Mouse (Mus musculus): ENCODE data around the gene Tha1. TPM values are rescaled to one million over a fixed set of nuclear protein-coding genes. Genes with fewer than 3 reads are reported as not detected.

Gene Tha1
- total and polyA plus RNA-seq, 3 experiments = 9.2 to 14.6 (median 9.3) TPM

DNA sequence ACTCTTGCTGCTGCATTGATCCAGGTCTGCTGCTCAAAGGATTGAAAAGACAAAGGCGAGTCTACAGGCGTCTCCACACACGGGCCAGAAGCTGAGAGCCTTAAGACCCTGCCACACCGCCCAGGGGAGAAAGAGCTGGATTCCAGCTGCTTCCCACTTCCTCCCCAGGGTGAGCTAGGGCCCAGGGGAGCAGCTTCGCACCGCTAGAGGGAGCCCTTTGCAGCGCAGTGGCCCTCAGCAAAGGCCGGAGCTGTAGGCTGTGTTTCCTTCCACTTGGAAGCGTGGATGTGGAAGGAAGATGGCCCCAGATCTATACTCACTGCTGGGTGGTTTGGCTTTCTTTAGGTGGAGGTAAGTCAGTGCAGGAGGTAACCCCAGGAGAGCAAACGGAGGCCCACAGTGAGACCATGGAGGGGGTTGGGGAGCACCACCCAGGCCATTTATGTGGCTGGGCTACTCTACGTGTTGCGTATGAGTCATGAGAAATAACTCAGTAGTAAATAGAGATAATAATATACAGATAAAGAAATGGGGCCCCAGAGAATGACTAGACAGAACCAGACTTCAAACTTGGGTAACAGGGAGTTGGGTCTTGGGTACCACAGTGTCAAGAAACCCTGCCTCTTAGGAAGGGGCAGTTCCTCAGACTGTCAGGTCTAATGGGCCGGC, 39.5 kb upstream of the Tha1 start:
- Histone ChIP-seq H3K36me3 (ENCODE audit: control insufficient read depth, insufficient read depth, low read length) (no peaks in the 10 kb centered on the region), H3K9ac (ENCODE audit: low read depth, low read length) (no peak overlapping the region), H3K4me1 (ENCODE audit: control insufficient read depth, insufficient read depth, low read length) (no peaks in the 10 kb centered on the region), H3K79me2 (replicated peaks; ENCODE audit: control insufficient read depth, insufficient read depth, low read length) (no peaks in the 10 kb centered on the region), H3K27ac (no peak overlapping the region), H3K27me3 (ENCODE audit: control insufficient read depth, insufficient read depth, low read length) (no peaks in the 10 kb centered on the region), H3K4me3 (no peak overlapping the region)
- peak; percentile 93 for TF ChIP-seq EP300 (IDR thresholded peaks at IDR 0.05; ENCODE audit: insufficient read depth, low read depth, low read length)
- TF ChIP-seq POLR2A (IDR thresholded peaks at IDR 0.05; ENCODE audit: insufficient read depth, low read depth, low read length) = no peak
- TF ChIP-seq CTCF (IDR thresholded peaks at IDR 0.05) = peak; percentile 96
- DNase-seq = peak; percentile 85 to 89
- intact Hi-C loops (cut with DNase I) = loop anchor here (1.0 to 2.0 kb wide), 3 partner anchors 42 to 108 kb away; partner anchors contain the start of gene Socs3
- 29% methylated on average over 13 of the region's 13 CpGs for WGBS

DNA sequence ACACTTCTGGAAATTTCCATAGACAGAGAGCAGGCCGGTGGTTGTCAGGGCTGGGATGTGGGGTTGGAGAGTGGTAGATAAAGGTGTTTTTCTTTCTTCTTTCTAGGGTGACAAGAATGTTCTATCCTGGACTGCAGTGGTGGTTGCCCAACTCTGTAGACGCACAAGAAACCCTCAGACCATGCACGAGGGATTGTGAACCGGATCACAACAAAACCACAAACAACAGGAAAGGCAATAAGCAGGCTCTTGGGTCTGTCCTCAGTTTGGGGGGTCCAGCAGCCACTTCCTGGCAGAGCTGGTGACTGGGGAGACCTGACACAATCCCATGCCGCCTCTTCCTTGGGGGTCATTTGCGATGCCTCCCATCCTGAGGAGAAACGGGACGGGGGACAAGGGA, 36.1 kb upstream of the Tha1 start:
- Histone ChIP-seq H3K79me2 (replicated peaks; ENCODE audit: control insufficient read depth, insufficient read depth, low read length) (no peaks in the 10 kb centered on the region), H3K27ac (no peak overlapping the region), H3K27me3 (ENCODE audit: control insufficient read depth, insufficient read depth, low read length) (no peaks in the 10 kb centered on the region), H3K9ac (ENCODE audit: low read depth, low read length) (no peak overlapping the region), H3K4me1 (ENCODE audit: control insufficient read depth, insufficient read depth, low read length) (no peaks in the 10 kb centered on the region), H3K4me3 (no peak overlapping the region), H3K36me3 (ENCODE audit: control insufficient read depth, insufficient read depth, low read length) (no peaks in the 10 kb centered on the region)
- intact Hi-C loops (cut with DNase I) = no loop called here
- no peak for DNase-seq
- 77% methylated on average over 8 of the region's 8 CpGs for WGBS
- TF ChIP-seq EP300 (IDR thresholded peaks at IDR 0.05; ENCODE audit: insufficient read depth, low read depth, low read length) (no peak), CTCF (IDR thresholded peaks at IDR 0.05) (no peak), POLR2A (IDR thresholded peaks at IDR 0.05; ENCODE audit: insufficient read depth, low read depth, low read length) (no peak)

DNA sequence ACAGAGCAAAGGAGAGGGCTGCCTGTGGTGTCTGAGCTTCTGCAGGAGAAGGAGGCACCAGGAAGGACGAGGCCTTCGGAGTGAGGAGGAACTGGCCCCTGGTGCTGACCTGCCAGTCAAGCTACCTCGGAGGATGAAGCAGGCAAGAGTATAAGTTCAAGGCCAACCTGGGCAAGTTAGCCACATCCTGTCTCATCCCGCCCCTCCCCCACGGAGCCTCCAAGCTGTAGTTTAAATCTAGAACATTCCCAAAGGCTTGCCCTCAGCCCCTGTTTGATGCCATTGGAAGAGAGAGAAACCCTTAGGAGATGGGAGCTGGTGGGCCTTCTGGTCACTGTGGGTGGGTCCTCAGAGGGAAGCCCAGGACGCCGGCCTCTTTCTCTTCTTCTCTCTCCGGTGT, 31.2 kb upstream of the Tha1 start:
- Histone ChIP-seq H3K27ac (no peak overlapping the region), H3K4me3 (no peak overlapping the region), H3K27me3 (ENCODE audit: control insufficient read depth, insufficient read depth, low read length) (no peaks in the 10 kb centered on the region), H3K4me1 (ENCODE audit: control insufficient read depth, insufficient read depth, low read length) (no peaks in the 10 kb centered on the region), H3K36me3 (ENCODE audit: control insufficient read depth, insufficient read depth, low read length) (no peaks in the 10 kb centered on the region), H3K79me2 (replicated peaks; ENCODE audit: control insufficient read depth, insufficient read depth, low read length) (no peaks in the 10 kb centered on the region), H3K9ac (ENCODE audit: low read depth, low read length) (no peak overlapping the region)
- intact Hi-C loops (cut with DNase I) = no loop called here
- WGBS = 77% methylated on average over 8 of the region's 8 CpGs
- TF ChIP-seq POLR2A (IDR thresholded peaks at IDR 0.05; ENCODE audit: insufficient read depth, low read depth, low read length) (no peak), CTCF (IDR thresholded peaks at IDR 0.05) (no peak), EP300 (IDR thresholded peaks at IDR 0.05; ENCODE audit: insufficient read depth, low read depth, low read length) (no peak)
- no peak for DNase-seq

DNA sequence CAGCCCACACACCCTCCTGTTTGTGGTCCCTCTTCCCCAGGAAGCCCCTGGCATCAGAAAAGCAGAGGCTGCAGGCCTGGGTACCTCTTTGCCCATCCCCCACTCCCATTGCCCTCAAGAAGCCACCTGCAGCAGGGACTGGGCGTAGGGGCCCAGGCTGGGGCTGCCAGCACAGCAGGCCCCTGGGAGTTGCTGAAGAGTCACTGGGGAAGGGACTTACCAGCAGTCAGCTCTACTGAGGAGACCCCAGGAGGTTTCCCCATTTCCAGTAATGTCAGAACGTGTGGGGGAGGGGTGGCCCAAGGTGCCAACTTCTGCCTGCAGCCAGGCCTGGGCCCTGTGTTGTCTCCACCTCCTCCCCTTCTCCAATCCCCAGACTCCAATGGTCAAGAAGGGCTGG, 29.0 kb upstream of the Tha1 start:
- intact Hi-C loops (cut with DNase I) = no loop called here
- H3K4me1 ChIP-seq (ENCODE audit: control insufficient read depth, insufficient read depth, low read length) = no peaks in the 10 kb centered on the region
- no peak overlapping the region for H3K9ac ChIP-seq (ENCODE audit: low read depth, low read length)
- H3K36me3 ChIP-seq (ENCODE audit: control insufficient read depth, insufficient read depth, low read length) = no peaks in the 10 kb centered on the region
- H3K79me2 ChIP-seq (replicated peaks; ENCODE audit: control insufficient read depth, insufficient read depth, low read length) = no peaks in the 10 kb centered on the region
- 91% methylated on average over 2 of the region's 2 CpGs for WGBS
- no peak overlapping the region for H3K4me3 ChIP-seq
- DNase-seq = no peak
- no peaks in the 10 kb centered on the region for H3K27me3 ChIP-seq (ENCODE audit: control insufficient read depth, insufficient read depth, low read length)
- no peak overlapping the region for H3K27ac ChIP-seq
- TF ChIP-seq EP300 (IDR thresholded peaks at IDR 0.05; ENCODE audit: insufficient read depth, low read depth, low read length) (no peak), POLR2A (IDR thresholded peaks at IDR 0.05; ENCODE audit: insufficient read depth, low read depth, low read length) (no peak), CTCF (IDR thresholded peaks at IDR 0.05) (no peak)

DNA sequence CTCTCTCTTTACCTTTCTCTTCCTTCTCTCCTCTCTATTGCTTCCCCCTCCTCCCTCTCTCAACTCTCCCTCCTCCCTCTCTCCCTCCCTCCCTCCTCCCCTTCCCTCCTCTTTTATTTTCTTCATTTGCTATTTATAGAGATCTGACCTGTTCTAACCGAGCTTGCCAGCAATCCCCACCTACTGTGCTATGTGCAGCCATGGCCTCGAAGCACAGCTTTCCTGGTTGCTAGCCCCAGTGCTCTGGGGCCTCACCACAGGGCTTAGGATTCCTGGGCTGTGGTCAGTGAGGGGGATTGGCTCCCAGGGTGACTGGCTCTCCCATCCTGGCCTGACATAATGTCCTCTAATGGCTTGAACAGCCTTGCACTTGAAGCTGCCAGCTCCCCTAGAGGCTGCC, 23.3 kb upstream of the Tha1 start:
- no peaks in the 10 kb centered on the region for H3K79me2 ChIP-seq (replicated peaks; ENCODE audit: control insufficient read depth, insufficient read depth, low read length)
- H3K27ac ChIP-seq = no peak overlapping the region
- no peaks in the 10 kb centered on the region for H3K36me3 ChIP-seq (ENCODE audit: control insufficient read depth, insufficient read depth, low read length)
- no peak overlapping the region for H3K4me3 ChIP-seq
- H3K4me1 ChIP-seq (ENCODE audit: control insufficient read depth, insufficient read depth, low read length) = no peaks in the 10 kb centered on the region
- WGBS = 24% methylated on average over 2 of the region's 2 CpGs
- intact Hi-C loops (cut with DNase I) = no loop called here
- H3K27me3 ChIP-seq (ENCODE audit: control insufficient read depth, insufficient read depth, low read length) = no peaks in the 10 kb centered on the region
- DNase-seq = no peak
- no peak for TF ChIP-seq POLR2A (IDR thresholded peaks at IDR 0.05; ENCODE audit: insufficient read depth, low read depth, low read length)
- no peak overlapping the region for H3K9ac ChIP-seq (ENCODE audit: low read depth, low read length)

DNA sequence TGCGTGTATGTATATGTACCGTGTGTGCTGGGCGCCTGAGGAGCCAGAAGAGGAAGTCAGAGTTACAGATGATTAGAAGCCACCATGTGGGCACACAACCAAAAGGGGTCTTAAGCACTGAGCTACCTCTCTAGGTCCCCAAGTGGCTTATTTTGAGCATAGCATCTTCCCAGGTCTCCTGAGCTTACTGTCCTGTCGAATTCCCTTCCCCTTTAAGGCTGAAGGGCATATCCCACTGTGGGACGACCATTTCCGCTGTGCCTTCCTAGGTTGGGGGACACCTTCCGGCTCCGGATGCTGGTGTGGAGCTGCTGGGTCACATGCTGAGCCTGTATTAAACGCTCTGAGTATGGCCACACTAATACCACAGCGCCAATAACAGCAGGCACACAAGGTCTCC, 21.4 kb upstream of the Tha1 start:
- DNase-seq = no peak
- H3K27me3 ChIP-seq (ENCODE audit: control insufficient read depth, insufficient read depth, low read length) = no peaks in the 10 kb centered on the region
- WGBS = 64% methylated on average over 10 of the region's 10 CpGs
- no peak overlapping the region for H3K9ac ChIP-seq (ENCODE audit: low read depth, low read length)
- H3K4me1 ChIP-seq (ENCODE audit: control insufficient read depth, insufficient read depth, low read length) = no peaks in the 10 kb centered on the region; the same call in 1 of the 2 replicates
- H3K36me3 ChIP-seq (ENCODE audit: control insufficient read depth, insufficient read depth, low read length) = no peaks in the 10 kb centered on the region
- no peak overlapping the region for H3K4me3 ChIP-seq
- H3K79me2 ChIP-seq (replicated peaks; ENCODE audit: control insufficient read depth, insufficient read depth, low read length) = no peaks in the 10 kb centered on the region
- no peak overlapping the region for H3K27ac ChIP-seq
- intact Hi-C loops (cut with DNase I) = no loop called here
- TF ChIP-seq EP300 (IDR thresholded peaks at IDR 0.05; ENCODE audit: insufficient read depth, low read depth, low read length) (no peak), CTCF (IDR thresholded peaks at IDR 0.05) (no peak), POLR2A (IDR thresholded peaks at IDR 0.05; ENCODE audit: insufficient read depth, low read depth, low read length) (no peak)

All from heart, adult 2 months (tissue).